Mouse (Mus musculus) bone marrow macrophage, adult 2 months (primary cell): ENCODE measurements at regions not wholly inside any gene's neighbourhood (a gene's known extent, or its start where the extent isn't known, plus 50 kb on each side); places are given as distances from the start of the nearest gene placed in this dataset.

Experiments
- CTCF ChIP-seq: IDR thresholded peaks from 2 replicates; pipeline ENCODE4 v1.5.1; 2012; ENCODE audit warnings: low read depth, mild to moderate bottlenecking, low read length, moderate library complexity
- POLR2A ChIP-seq: IDR thresholded peaks from 2 replicates; pipeline ENCODE4 v1.6.1; 2012; ENCODE audit warnings: mild to moderate bottlenecking, low read depth, low read length, borderline replicate concordance

DNA sequence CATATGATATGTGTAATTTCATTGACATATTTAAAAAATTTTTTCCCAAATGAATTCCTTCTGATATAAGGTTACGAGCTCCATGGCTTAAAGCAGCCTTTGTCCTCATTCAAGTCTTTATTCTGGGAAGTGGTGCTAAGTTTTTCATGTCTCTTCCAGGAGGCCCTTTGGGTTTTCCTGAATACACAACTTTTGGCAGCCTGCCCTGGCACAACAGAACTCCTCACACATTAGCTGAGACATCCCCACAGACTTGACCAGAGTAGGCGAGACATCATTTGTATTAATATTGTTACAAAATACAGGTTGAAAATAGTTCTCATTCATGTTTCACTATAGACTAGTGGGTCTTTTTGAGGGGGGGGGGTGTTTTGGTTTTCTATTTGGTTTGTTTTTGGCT is 2565.9 kb upstream of the Gm7489 start:
- TF ChIP-seq POLR2A (no peak), CTCF (no peak)
